Comparison of ENCODE assay signal across 32 mouse cellular contexts in genomic region chr6:74274232-74274631, GRCm38 (mm10).
"Had no signal": no experiment of that assay in that cellular context is flagged by ENCODE, and none has a peak within 500 bp of the region (broad histone marks: within the 10 kb centered on the region; RNA-seq: fewer than 3 reads in every experiment).

No protein-coding gene starts in this region.

- ATAC-seq: liver, embryonic 12.5 days; liver, postnatal 0 days; lung, postnatal 0 days; midbrain, embryonic 13.5 days; midbrain, embryonic 15.5 days; midbrain, embryonic 16.5 days had no signal

- H3K27me3 ChIP-seq: limb, embryonic 12.5 days; limb, embryonic 13.5 days; limb, embryonic 15.5 days; liver, embryonic 12.5 days; liver, embryonic 13.5 days; liver, embryonic 15.5 days; lung, embryonic 15.5 days; megakaryocyte, embryonic 14.5 days; midbrain, embryonic 12.5 days; midbrain, embryonic 13.5 days; midbrain, embryonic 15.5 days had no signal

- DNase-seq: left cerebral cortex, postnatal 4 days; liver; liver, embryonic 13.5 days; liver, postnatal 0 days; lung, adult 18-20 months; lung, adult 2 months; lung, embryonic 14.5 days; lung, postnatal 10 days; lung, postnatal 14 days; lung, postnatal 36 days; lung, postnatal 4 days; midbrain, embryonic 14.5 days had no signal

- H3K36me3 ChIP-seq: limb, embryonic 10.5 days; limb, embryonic 12.5 days; limb, embryonic 13.5 days; limb, embryonic 15.5 days; liver, embryonic 12.5 days; liver, embryonic 13.5 days; liver, embryonic 15.5 days; lung, embryonic 15.5 days; midbrain, embryonic 10.5 days; midbrain, embryonic 12.5 days; midbrain, embryonic 13.5 days; midbrain, embryonic 15.5 days had no signal

- H3K27ac ChIP-seq: left cerebral cortex, adult 2 months; limb, embryonic 10.5 days; limb, embryonic 12.5 days; limb, embryonic 13.5 days; limb, embryonic 15.5 days; liver, embryonic 12.5 days; liver, embryonic 13.5 days; liver, embryonic 14.5 days; liver, embryonic 15.5 days; lung, embryonic 15.5 days; macrophage; midbrain, embryonic 10.5 days; midbrain, embryonic 12.5 days; midbrain, embryonic 13.5 days; midbrain, embryonic 15.5 days had no signal

- H3K4me2 ChIP-seq: limb, embryonic 12.5 days; limb, embryonic 13.5 days; limb, embryonic 15.5 days; liver, embryonic 11.5 days; liver, embryonic 12.5 days; liver, embryonic 13.5 days; liver, embryonic 15.5 days; lung, embryonic 14.5 days; lung, embryonic 15.5 days; midbrain, embryonic 11.5 days; midbrain, embryonic 12.5 days; midbrain, embryonic 13.5 days; midbrain, embryonic 15.5 days had no signal

- H3K9ac ChIP-seq: limb, embryonic 12.5 days; limb, embryonic 13.5 days; limb, embryonic 15.5 days; liver, embryonic 12.5 days; liver, embryonic 13.5 days; liver, embryonic 14.5 days; liver, embryonic 15.5 days; liver, postnatal 0 days; lung, embryonic 14.5 days; lung, embryonic 15.5 days; midbrain, embryonic 12.5 days; midbrain, embryonic 13.5 days; midbrain, embryonic 15.5 days had no signal

- H3K4me3 ChIP-seq: left cerebral cortex, adult 2 months; limb, embryonic 10.5 days; limb, embryonic 12.5 days; limb, embryonic 13.5 days; limb, embryonic 15.5 days; liver, embryonic 12.5 days; liver, embryonic 13.5 days; liver, embryonic 15.5 days; lung, embryonic 15.5 days; megakaryocyte, embryonic 14.5 days; midbrain, embryonic 10.5 days; midbrain, embryonic 12.5 days; midbrain, embryonic 13.5 days; midbrain, embryonic 15.5 days; myocyte had no signal

- H3K9me3 ChIP-seq: limb, embryonic 10.5 days; limb, embryonic 12.5 days; limb, embryonic 13.5 days; limb, embryonic 15.5 days; liver, embryonic 12.5 days; liver, embryonic 13.5 days; liver, embryonic 15.5 days; lung, embryonic 15.5 days; megakaryocyte, embryonic 14.5 days; midbrain, embryonic 10.5 days; midbrain, embryonic 12.5 days; midbrain, embryonic 13.5 days; midbrain, embryonic 15.5 days had no signal

- H3K4me1 ChIP-seq: limb, embryonic 10.5 days; limb, embryonic 12.5 days; limb, embryonic 13.5 days; limb, embryonic 15.5 days; liver, embryonic 12.5 days; liver, embryonic 13.5 days; liver, embryonic 15.5 days; lung, embryonic 15.5 days; megakaryocyte, embryonic 14.5 days; midbrain, embryonic 10.5 days; midbrain, embryonic 12.5 days; midbrain, embryonic 13.5 days; midbrain, embryonic 15.5 days had no signal
